Mouse (Mus musculus): ENCODE measurements around the gene Ctnnd1. TPM values are rescaled to one million over a fixed set of nuclear protein-coding genes. Genes with fewer than 3 reads are reported as not detected.
"Not testable (repeated sequence)": the region's sequence is repeated elsewhere in the genome, so short reads cannot be mapped to it uniquely, and the experiment has no call there.

Ctnnd1 gene
- polyA plus RNA-seq, 1 experiment from 2014 or later = 37.5 TPM

DNA sequence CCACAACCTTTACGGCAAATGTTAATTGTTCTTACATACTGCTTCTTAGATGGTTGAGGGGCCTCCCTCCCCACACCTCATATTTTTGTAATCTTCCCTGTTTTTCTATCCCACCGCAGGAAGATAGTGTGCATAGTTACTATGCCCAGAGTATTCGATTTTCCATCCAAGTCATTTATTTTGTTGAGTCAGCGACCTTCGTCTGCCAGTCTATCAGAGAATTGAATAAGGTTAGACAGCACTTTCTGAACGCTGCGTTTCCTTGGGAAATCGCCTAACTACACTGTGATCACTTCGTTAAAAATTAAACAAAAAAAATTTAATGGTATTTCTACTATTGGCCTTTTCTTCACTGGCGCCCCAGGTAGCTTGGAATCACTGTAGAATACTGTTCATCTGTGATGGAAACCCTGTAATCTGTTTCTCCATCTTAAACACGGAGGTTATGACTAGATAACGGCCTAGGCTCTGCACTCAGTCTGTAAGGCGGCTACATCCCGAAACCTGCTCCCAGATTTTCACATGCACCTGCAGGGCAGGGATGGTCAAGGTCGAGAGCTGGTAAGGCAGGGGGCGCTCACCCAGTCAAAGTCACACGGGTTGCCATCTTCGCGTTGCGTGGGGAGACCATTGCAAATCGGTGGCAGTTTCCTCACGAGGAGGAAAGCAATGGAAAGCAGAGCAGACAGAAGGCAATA lies 26.9 kb upstream of the Ctnnd1 start:
- ATAC-seq (ENCODE audit: insufficient read depth, low FRiP score, low TSS enrichment) = peak; percentile 64
- Histone ChIP-seq H3K36me3 (ENCODE audit: control insufficient read depth, insufficient read depth, low read length) (peaks cover 15% of the 10 kb centered on the region), H3K4me1 (ENCODE audit: control insufficient read depth, insufficient read depth, low read length) (peaks cover 13% of the 10 kb centered on the region), H3K9me3 (ENCODE audit: control insufficient read depth, low read length) (no peaks in the 10 kb centered on the region), H3K9ac (ENCODE audit: low read length) (peak overlapping the region; percentile 48), H3K27ac (ENCODE audit: low read depth, low read length) (no peak overlapping the region), H3K4me3 (ENCODE audit: low read depth, low read length) (peak overlapping the region; percentile 56), H3K27me3 (ENCODE audit: control insufficient read depth, insufficient read depth, low read length) (no peaks in the 10 kb centered on the region), H3K4me2 (ENCODE audit: low read depth) (peak overlapping the region; percentile 70)
- 11% methylated on average over 22 of the region's 22 CpGs for WGBS
- DNase-seq (ENCODE audit: low spot score) = no peak

DNA sequence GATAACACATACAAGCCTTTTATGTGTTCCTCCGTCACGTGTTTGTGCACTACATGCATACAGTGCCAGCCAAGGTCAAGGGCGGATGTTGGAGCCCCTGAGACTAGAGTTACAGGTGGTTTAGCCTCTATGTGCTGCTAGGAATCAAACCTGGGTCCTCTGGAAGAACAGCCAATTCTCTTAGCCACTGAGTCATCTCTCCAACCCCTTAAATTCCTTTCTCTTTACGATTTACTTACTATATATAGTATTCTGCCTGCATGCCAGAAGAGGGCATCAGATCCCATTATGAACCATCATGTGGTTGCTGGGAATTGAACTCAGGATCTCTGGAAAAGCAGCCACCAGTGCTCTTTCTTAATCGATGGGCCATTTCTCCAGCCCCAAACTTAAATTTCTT lies 21.0 kb upstream of the Ctnnd1 start:
- not testable (repeated sequence) for H3K4me3 ChIP-seq (ENCODE audit: low read depth, low read length); ATAC-seq (ENCODE audit: insufficient read depth, low FRiP score, low TSS enrichment); DNase-seq (ENCODE audit: low spot score); H3K9ac ChIP-seq (ENCODE audit: low read length); H3K27me3 ChIP-seq (ENCODE audit: control insufficient read depth, insufficient read depth, low read length); H3K4me2 ChIP-seq (ENCODE audit: low read depth); H3K4me1 ChIP-seq (ENCODE audit: control insufficient read depth, insufficient read depth, low read length); H3K27ac ChIP-seq (ENCODE audit: low read depth, low read length); H3K9me3 ChIP-seq (ENCODE audit: control insufficient read depth, low read length)
- WGBS = 66% methylated on average over 4 of the region's 5 CpGs
- peaks cover 13% of the 10 kb centered on the region for H3K36me3 ChIP-seq (ENCODE audit: control insufficient read depth, insufficient read depth, low read length)

DNA sequence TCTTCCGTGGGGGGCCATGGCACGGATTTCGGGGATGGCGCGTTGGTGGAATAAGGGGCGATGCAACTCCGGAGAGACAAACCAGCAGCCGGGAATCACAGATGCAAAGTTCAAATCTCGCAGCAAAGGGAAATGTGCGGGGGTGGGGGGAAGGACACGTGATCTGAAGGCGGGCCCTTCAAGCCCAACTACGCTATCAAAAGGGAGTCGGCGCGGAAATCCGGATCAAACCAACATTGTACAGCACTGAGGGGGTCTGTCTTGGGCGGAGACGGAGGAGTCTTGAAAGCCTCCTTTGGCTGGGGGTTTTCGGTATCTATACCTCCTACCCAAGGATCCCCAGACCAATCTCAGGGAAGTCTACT lies 20.0 kb upstream of the Ctnnd1 start, which contains the start of gene Selenoh:
Selenoh (minus strand) TSS at position 202 of the 365 bp plus-strand sequence.
- Histone ChIP-seq H3K9ac (ENCODE audit: low read length) (peak within 1 kb of the TSS; percentile 94), H3K36me3 (ENCODE audit: control insufficient read depth, insufficient read depth, low read length) (peaks cover 9% of the 10 kb centered on the region), H3K4me3 (ENCODE audit: low read depth, low read length) (peak within 1 kb of the TSS; percentile 90), H3K27me3 (ENCODE audit: control insufficient read depth, insufficient read depth, low read length) (no peaks in the 10 kb centered on the region), H3K4me1 (ENCODE audit: control insufficient read depth, insufficient read depth, low read length) (peaks cover 5% of the 10 kb centered on the region; the same call in 1 of the 2 replicates), H3K4me2 (ENCODE audit: low read depth) (peak within 1 kb of the TSS; percentile 68), H3K9me3 (ENCODE audit: control insufficient read depth, low read length) (no peaks in the 10 kb centered on the region), H3K27ac (ENCODE audit: low read depth, low read length) (peak within 1 kb of the TSS; percentile 85)
- WGBS = 0% methylated on average over 20 of the region's 20 CpGs
- ATAC-seq (ENCODE audit: insufficient read depth, low FRiP score, low TSS enrichment) (peak; percentile 96), DNase-seq (ENCODE audit: low spot score) (peak; percentile 92)

DNA sequence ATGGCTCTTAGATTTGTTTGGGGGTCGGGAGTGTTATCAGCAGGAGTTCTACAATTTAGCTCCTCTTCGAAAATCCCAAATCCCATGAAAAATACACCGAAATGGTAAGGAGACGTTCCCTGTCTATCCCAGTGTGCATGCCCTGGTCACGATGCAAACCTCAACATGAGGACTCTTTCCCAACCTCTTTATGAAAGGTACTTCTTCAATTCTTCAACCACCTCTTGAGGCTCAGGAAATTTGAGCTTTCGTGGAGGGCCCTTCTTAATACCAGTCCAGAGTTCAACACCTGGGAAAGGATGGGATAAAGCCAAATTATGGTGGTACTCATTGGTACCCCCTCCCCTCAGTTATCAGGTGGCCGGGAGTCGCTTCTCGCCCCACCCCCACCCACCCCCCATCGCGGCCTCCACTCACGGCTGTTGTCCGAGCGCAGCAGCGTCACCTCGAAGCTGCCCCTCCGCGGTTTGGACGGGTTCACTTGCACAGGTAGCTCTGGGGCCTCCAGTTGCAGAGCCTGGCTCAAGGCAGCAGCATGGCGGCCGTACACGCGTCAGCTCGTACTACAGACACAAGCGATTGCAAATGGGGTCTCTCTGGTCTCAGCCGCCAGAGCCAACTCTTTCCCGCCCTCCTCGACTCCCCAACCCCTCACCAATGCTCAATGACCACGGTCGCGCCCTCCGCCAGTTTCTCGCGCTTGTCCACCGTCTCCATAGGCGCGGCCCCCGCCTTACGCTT lies 19.4 kb upstream of the Ctnnd1 start:
- DNase-seq (ENCODE audit: low spot score) (no peak), ATAC-seq (ENCODE audit: insufficient read depth, low FRiP score, low TSS enrichment) (peak; percentile 74)
- H3K4me2 ChIP-seq (ENCODE audit: low read depth) = peak overlapping the region; percentile 68
- H3K4me1 ChIP-seq (ENCODE audit: control insufficient read depth, insufficient read depth, low read length) = peaks cover 5% of the 10 kb centered on the region; the same call in 1 of the 2 replicates
- peak overlapping the region; percentile 85 for H3K27ac ChIP-seq (ENCODE audit: low read depth, low read length)
- H3K4me3 ChIP-seq (ENCODE audit: low read depth, low read length) = peak overlapping the region; percentile 90
- 3% methylated on average over 37 of the region's 39 CpGs for WGBS
- no peaks in the 10 kb centered on the region for H3K27me3 ChIP-seq (ENCODE audit: control insufficient read depth, insufficient read depth, low read length)
- H3K9ac ChIP-seq (ENCODE audit: low read length) = peak overlapping the region; percentile 94
- H3K36me3 ChIP-seq (ENCODE audit: control insufficient read depth, insufficient read depth, low read length) = peaks cover 9% of the 10 kb centered on the region
- no peaks in the 10 kb centered on the region for H3K9me3 ChIP-seq (ENCODE audit: control insufficient read depth, low read length)

DNA sequence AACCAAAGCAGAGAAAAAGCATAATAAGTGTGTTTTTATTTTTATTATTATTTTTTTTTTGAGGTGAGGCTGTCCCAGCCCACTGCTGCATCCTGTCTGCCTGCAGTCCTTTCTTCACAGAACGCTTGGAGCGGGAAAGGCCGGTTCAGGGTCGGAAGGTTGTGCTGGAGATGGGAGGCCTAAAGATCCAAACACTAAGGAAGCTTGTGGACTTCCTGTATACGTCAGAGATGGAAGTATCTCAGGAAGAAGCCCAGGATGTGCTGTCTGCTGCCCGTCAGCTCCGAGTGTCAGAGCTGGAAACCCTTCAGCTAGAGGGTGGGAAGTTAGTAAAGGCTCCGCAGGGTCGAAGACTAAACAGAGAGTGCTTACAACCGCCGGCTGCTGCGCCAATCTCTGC lies 15.5 kb upstream of the Ctnnd1 start:
- Histone ChIP-seq H3K27me3 (ENCODE audit: control insufficient read depth, insufficient read depth, low read length) (no peaks in the 10 kb centered on the region), H3K9me3 (ENCODE audit: control insufficient read depth, low read length) (no peaks in the 10 kb centered on the region), H3K36me3 (ENCODE audit: control insufficient read depth, insufficient read depth, low read length) (no peaks in the 10 kb centered on the region), H3K4me1 (ENCODE audit: control insufficient read depth, insufficient read depth, low read length) (peaks cover 5% of the 10 kb centered on the region; the same call in 1 of the 2 replicates), H3K9ac (ENCODE audit: low read length) (no peak overlapping the region), H3K4me3 (ENCODE audit: low read depth, low read length) (no peak overlapping the region), H3K27ac (ENCODE audit: low read depth, low read length) (no peak overlapping the region), H3K4me2 (ENCODE audit: low read depth) (no peak overlapping the region)
- 68% methylated on average over 12 of the region's 12 CpGs for WGBS
- ATAC-seq (ENCODE audit: insufficient read depth, low FRiP score, low TSS enrichment) (no peak), DNase-seq (ENCODE audit: low spot score) (no peak)

DNA sequence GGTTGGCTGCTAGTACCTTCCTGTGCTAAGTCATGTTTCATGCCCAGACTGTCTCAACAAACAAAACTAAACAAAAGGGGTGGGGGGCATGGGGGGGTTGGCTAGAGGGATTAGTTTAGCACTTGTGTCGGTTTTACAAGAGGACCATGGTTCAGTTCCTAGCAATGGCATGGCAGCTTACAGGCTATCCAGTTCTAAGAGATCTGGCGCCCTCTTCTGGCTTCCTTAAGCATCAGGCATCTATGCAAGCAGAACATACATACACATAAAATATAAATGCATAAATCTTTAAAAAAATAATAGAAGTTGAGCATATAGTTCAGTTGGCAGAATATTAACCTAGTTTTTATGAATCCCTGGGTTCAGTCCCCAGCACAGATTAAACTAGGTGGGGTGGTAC lies 12.3 kb upstream of the Ctnnd1 start:
- ATAC-seq (ENCODE audit: insufficient read depth, low FRiP score, low TSS enrichment) = no peak
- Histone ChIP-seq H3K27me3 (ENCODE audit: control insufficient read depth, insufficient read depth, low read length) (no peaks in the 10 kb centered on the region), H3K4me2 (ENCODE audit: low read depth) (no peak overlapping the region), H3K9me3 (ENCODE audit: control insufficient read depth, low read length) (no peaks in the 10 kb centered on the region), H3K36me3 (ENCODE audit: control insufficient read depth, insufficient read depth, low read length) (no peaks in the 10 kb centered on the region), H3K9ac (ENCODE audit: low read length) (no peak overlapping the region), H3K4me3 (ENCODE audit: low read depth, low read length) (no peak overlapping the region), H3K27ac (ENCODE audit: low read depth, low read length) (no peak overlapping the region), H3K4me1 (ENCODE audit: control insufficient read depth, insufficient read depth, low read length) (no peaks in the 10 kb centered on the region)
- peak; percentile 58 for DNase-seq (ENCODE audit: low spot score)
- 28% methylated on average over 2 of the region's 2 CpGs for WGBS

DNA sequence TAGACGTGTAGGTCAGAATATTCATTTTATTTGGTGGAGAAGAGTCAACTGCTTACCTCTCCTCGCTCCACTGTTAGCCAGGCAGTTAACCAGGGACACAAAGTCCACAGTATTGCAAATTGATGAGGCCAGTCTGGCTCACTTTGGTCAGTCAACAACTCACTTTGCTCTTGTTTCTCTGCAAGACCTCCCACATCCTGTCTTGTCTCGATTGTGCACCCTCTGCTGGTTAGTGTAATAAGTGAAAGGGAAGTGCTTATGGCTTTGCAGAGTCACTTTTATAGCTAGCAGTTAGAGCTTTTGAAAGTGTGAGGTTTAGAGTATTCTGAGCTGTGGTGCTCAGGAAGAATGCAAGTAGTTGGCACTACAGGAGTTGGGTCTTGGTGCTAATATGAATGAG lies 9.7 kb upstream of the Ctnnd1 start:
- H3K9me3 ChIP-seq (ENCODE audit: control insufficient read depth, low read length) = no peaks in the 10 kb centered on the region
- no peaks in the 10 kb centered on the region for H3K4me1 ChIP-seq (ENCODE audit: control insufficient read depth, insufficient read depth, low read length)
- no peak for ATAC-seq (ENCODE audit: insufficient read depth, low FRiP score, low TSS enrichment)
- no peak overlapping the region for H3K4me2 ChIP-seq (ENCODE audit: low read depth)
- H3K27me3 ChIP-seq (ENCODE audit: control insufficient read depth, insufficient read depth, low read length) = no peaks in the 10 kb centered on the region
- H3K27ac ChIP-seq (ENCODE audit: low read depth, low read length) = no peak overlapping the region
- WGBS = 61% methylated on average over 3 of the region's 3 CpGs
- H3K4me3 ChIP-seq (ENCODE audit: low read depth, low read length) = no peak overlapping the region
- no peak overlapping the region for H3K9ac ChIP-seq (ENCODE audit: low read length)
- no peak for DNase-seq (ENCODE audit: low spot score)
- H3K36me3 ChIP-seq (ENCODE audit: control insufficient read depth, insufficient read depth, low read length) = no peaks in the 10 kb centered on the region

DNA sequence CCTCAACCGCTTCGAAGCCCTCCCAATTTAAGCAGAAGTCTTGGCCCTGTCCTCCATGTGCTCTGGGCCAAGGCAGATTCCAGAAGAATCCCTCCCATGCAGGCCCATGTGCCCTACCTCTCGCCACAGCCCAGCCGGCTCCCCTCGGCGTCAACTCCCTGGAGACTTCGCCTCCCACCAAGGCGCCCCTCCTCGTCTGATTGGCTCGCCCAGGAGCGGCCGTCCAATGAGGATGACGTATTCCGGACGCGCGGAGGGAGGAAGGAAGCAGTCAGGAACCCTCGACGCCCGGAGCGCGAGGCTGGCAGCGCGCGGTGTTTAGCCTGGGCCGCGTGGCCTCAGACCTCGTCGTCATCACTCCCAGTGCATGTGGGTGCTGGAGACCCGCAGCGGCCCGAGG lies 8.2 kb upstream of the Ctnnd1 start, which contains the start of gene Btbd18:
Btbd18 (plus strand) TSS at position 274 of the 400 bp plus-strand sequence.
- H3K4me3 ChIP-seq (ENCODE audit: low read depth, low read length) = no peak within 1 kb of the TSS
- WGBS = 92% methylated on average over 32 of the region's 32 CpGs
- no peaks in the 10 kb centered on the region for H3K4me1 ChIP-seq (ENCODE audit: control insufficient read depth, insufficient read depth, low read length)
- H3K36me3 ChIP-seq (ENCODE audit: control insufficient read depth, insufficient read depth, low read length) = no peaks in the 10 kb centered on the region
- ATAC-seq (ENCODE audit: insufficient read depth, low FRiP score, low TSS enrichment) = no peak
- no peaks in the 10 kb centered on the region for H3K9me3 ChIP-seq (ENCODE audit: control insufficient read depth, low read length)
- no peak within 1 kb of the TSS for H3K27ac ChIP-seq (ENCODE audit: low read depth, low read length)
- no peak within 1 kb of the TSS for H3K9ac ChIP-seq (ENCODE audit: low read length)
- H3K27me3 ChIP-seq (ENCODE audit: control insufficient read depth, insufficient read depth, low read length) = no peaks in the 10 kb centered on the region
- no peak for DNase-seq (ENCODE audit: low spot score)
- no peak within 1 kb of the TSS for H3K4me2 ChIP-seq (ENCODE audit: low read depth)

DNA sequence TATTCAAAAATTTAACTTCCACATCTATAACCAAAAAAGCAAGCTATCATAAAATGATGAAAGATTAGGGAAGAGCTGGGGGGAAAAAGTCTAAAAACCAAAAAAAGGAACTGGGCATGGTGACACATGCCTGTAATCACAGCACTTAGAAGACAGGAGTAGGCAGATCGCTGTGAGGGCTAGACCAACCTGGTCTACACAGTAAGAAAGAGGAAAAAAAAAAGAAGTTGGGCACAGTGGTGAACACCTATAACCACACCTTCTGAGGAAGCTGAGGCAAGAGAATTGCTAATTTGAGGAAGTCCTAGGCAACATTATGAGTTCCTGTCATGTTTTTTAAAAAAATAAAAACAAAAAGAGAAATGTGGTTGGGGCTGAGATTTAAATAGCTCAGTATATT lies 5.3 kb upstream of the Ctnnd1 start:
- H3K4me1 ChIP-seq (ENCODE audit: control insufficient read depth, insufficient read depth, low read length) = no peaks in the 10 kb centered on the region
- no peak overlapping the region for H3K27ac ChIP-seq (ENCODE audit: low read depth, low read length)
- no peak for ATAC-seq (ENCODE audit: insufficient read depth, low FRiP score, low TSS enrichment)
- 73% methylated on average over 1 of the region's 1 CpGs for WGBS
- H3K27me3 ChIP-seq (ENCODE audit: control insufficient read depth, insufficient read depth, low read length) = no peaks in the 10 kb centered on the region
- no peak overlapping the region for H3K4me2 ChIP-seq (ENCODE audit: low read depth)
- H3K9me3 ChIP-seq (ENCODE audit: control insufficient read depth, low read length) = no peaks in the 10 kb centered on the region
- H3K4me3 ChIP-seq (ENCODE audit: low read depth, low read length) = no peak overlapping the region
- no peak overlapping the region for H3K9ac ChIP-seq (ENCODE audit: low read length)
- H3K36me3 ChIP-seq (ENCODE audit: control insufficient read depth, insufficient read depth, low read length) = no peaks in the 10 kb centered on the region
- no peak for DNase-seq (ENCODE audit: low spot score)

Data from neural tube, embryonic 11.5 days (tissue).